Mouse (Mus musculus) kidney, embryonic 15.5 days (tissue): ENCODE results near the gene Rgl2. TPM values are rescaled to one million over a fixed set of nuclear protein-coding genes. Genes with fewer than 3 reads are reported as not detected.
"Not testable (repeated sequence)": the region's sequence is repeated elsewhere in the genome, so short reads cannot be mapped to it uniquely, and the experiment has no call there.

Experiments used
- ATAC-seq: fragments of 200-750 bp; cut with Nextera tagmentation; replicated peaks from 2 replicates; pipeline ENCODE4 v1.8.0; 2017; ENCODE audit warnings: moderate TSS enrichment; ENCODE audit not compliant: low FRiP score
- H3K27ac ChIP-seq: fragments of 300-500 bp; sonication (generic); 2 replicates; pipeline ENCODE4 v1.5.1; 2015; ENCODE audit warnings: mild to moderate bottlenecking, inconsistent platforms
- H3K27me3 ChIP-seq: fragments of 300-500 bp; sonication (generic); 2 replicates; pipeline ENCODE4 v1.6.1; 2015; ENCODE audit warnings: inconsistent platforms
- H3K36me3 ChIP-seq: fragments of 300-500 bp; sonication (generic); 2 replicates; pipeline ENCODE4 v1.6.1; 2015; ENCODE audit warnings: inconsistent platforms
- H3K4me1 ChIP-seq: fragments of 300-500 bp; sonication (generic); 2 replicates; pipeline ENCODE4 v1.6.1; 2015; ENCODE audit warnings: inconsistent platforms
- H3K4me2 ChIP-seq: fragments of 300-500 bp; sonication (generic); 2 replicates; pipeline ENCODE4 v1.6.1; 2015; ENCODE audit warnings: moderate library complexity, mild to moderate bottlenecking, inconsistent platforms
- H3K4me3 ChIP-seq: fragments of 300-500 bp; sonication (generic); replicated peaks from 2 replicates; pipeline ENCODE4 v1.5.1; 2015; ENCODE audit warnings: mild to moderate bottlenecking, inconsistent platforms
- H3K9ac ChIP-seq: fragments of 300-500 bp; sonication (generic); 2 replicates; pipeline ENCODE4 v1.6.1; 2015; ENCODE audit warnings: mild to moderate bottlenecking, inconsistent platforms
- H3K9me3 ChIP-seq: fragments of 300-500 bp; sonication (generic); replicated peaks from 2 replicates; pipeline ENCODE4 v1.6.1; 2016; ENCODE audit warnings: inconsistent platforms
- WGBS: fragments of 180-500 bp; shearing (Covaris S2); methylation state at CpG from one replicate; pipeline ENCODE4 v1.1.7; 2015; ENCODE audit warnings: mixed read lengths; 5-methylcytosine and 5-hydroxymethylcytosine counted together
- polyA plus RNA-seq: library from polyadenylated mRNA; unstranded; fragments of >200 nt; fragmentation: Nextera tagmentation; extraction: Ambion mirVana; gene quantifications from 2 replicates; pipeline ENCODE4 v1.2.1, GENCODE M21; 2015

The Rgl2 gene
- polyA plus RNA-seq, 1 experiment from 2014 or later: 34.5 TPM

DNA sequence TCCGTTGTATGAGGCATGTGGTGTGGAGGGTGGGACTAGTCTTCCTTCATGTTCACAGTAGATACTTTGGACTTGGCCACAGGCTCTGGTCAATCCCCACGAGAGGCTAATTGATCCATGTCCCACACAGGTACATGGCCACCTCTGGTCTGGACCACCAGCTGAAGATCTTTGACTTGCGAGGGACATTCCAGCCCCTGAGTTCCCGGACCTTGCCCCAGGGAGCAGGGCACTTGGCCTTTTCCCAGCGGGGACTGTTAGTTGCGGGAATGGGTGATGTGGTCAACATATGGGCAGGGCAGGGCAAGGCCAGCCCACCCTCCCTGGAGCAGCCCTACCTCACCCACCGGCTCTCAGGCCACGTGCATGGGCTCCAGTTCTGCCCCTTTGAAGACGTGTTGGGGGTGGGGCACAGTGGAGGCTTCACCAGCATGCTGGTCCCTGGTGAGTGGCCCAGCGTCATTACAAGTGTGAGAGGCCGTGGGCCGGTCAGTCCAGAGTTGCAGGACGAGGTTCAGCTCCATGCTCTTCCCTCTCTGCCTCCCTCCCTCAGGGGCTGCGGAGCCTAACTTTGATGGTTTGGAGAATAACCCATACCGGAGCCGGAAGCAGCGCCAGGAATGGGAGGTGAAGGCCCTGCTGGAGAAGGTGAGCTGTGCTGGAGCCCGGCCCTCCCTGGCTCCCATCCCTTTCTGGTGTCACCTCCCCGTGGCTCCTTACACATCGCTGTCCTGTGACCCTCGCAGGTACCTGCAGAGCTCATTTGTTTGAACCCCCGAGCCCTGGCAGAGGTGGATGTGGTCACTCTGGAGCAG, 19.0 kb downstream of the Rgl2 start:
- no peak for ATAC-seq
- H3K4me3 ChIP-seq: no peak overlapping the region
- no peak overlapping the region for H3K4me2 ChIP-seq
- no peak overlapping the region for H3K27ac ChIP-seq
- H3K9ac ChIP-seq: no peak overlapping the region
- no peaks in the 10 kb centered on the region for H3K27me3 ChIP-seq
- 84% methylated on average over 22 of the region's 22 CpGs for WGBS
- H3K36me3 ChIP-seq: peaks cover 86% of the 10 kb centered on the region
- no peaks in the 10 kb centered on the region for H3K9me3 ChIP-seq
- peaks cover 39% of the 10 kb centered on the region for H3K4me1 ChIP-seq

DNA sequence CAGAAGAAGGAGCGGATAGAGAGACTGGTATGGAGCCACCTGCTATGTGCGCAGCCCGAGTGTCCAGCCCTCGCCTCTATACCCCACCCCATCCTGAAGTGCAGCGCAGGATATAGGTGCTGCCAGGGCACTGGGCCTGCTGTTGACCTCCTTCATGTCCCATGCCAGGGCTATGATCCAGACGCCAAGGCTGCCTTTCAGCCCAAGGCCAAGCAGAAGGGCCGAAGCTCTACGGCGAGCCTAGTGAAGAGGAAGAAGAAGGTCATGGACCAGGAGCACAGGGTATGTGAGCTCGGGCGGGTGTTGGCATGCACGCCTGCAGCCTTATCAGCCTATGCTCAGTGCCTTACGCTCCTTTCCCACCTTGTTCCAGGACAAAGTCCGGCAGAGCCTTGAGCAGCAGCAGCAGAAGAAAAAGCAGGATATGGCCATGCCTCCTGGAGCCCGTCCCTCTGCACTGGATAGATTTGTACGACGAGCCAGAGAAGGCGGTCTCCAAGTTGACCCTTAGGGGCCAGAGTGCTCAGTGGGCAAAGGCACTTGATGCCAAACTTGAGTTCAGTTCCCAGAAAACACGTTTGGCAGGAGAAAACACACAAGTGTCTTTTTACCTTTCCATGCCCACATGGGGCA, 19.7 kb downstream of the Rgl2 start:
- Histone ChIP-seq H3K9me3 (no peaks in the 10 kb centered on the region), H3K4me1 (peaks cover 46% of the 10 kb centered on the region), H3K27me3 (no peaks in the 10 kb centered on the region), H3K4me3 (no peak overlapping the region), H3K36me3 (peaks cover 86% of the 10 kb centered on the region), H3K9ac (no peak overlapping the region), H3K27ac (no peak overlapping the region), H3K4me2 (no peak overlapping the region)
- no peak for ATAC-seq
- WGBS: 88% methylated on average over 19 of the region's 19 CpGs

DNA sequence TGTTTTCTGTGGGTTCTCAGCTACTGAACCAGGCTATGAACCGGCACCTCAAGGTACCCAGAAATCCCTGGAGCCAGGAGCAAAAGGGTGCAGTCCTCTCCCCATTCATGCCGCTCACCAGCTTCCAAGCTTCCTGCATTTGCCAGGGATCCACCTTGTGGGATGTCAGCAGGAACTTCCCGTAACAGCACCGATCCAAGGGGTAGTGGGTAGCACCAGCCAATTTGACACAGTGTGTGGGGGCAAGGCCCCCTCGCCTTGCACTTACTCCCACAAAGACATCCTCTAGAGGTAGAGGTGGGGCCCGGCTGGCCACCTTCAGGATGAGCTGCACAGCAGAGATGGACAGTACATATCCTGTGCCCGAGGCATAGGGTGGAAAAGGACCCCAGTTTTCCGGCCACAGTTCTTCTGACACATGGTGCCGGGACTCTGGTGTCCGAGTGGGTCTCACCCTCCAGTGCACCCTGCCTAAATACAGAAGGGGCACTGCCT, 20.8 kb downstream of the Rgl2 start:
- 73% methylated on average over 10 of the region's 10 CpGs for WGBS
- Histone ChIP-seq H3K9ac (peak overlapping the region; percentile 51; the same call in 1 of the 2 replicates), H3K27me3 (no peaks in the 10 kb centered on the region), H3K4me2 (peak overlapping the region; percentile 81), H3K36me3 (peaks cover 77% of the 10 kb centered on the region), H3K27ac (peak overlapping the region; percentile 94), H3K4me3 (peak overlapping the region; percentile 49), H3K4me1 (peaks cover 53% of the 10 kb centered on the region), H3K9me3 (no peaks in the 10 kb centered on the region)
- ATAC-seq: no peak

DNA sequence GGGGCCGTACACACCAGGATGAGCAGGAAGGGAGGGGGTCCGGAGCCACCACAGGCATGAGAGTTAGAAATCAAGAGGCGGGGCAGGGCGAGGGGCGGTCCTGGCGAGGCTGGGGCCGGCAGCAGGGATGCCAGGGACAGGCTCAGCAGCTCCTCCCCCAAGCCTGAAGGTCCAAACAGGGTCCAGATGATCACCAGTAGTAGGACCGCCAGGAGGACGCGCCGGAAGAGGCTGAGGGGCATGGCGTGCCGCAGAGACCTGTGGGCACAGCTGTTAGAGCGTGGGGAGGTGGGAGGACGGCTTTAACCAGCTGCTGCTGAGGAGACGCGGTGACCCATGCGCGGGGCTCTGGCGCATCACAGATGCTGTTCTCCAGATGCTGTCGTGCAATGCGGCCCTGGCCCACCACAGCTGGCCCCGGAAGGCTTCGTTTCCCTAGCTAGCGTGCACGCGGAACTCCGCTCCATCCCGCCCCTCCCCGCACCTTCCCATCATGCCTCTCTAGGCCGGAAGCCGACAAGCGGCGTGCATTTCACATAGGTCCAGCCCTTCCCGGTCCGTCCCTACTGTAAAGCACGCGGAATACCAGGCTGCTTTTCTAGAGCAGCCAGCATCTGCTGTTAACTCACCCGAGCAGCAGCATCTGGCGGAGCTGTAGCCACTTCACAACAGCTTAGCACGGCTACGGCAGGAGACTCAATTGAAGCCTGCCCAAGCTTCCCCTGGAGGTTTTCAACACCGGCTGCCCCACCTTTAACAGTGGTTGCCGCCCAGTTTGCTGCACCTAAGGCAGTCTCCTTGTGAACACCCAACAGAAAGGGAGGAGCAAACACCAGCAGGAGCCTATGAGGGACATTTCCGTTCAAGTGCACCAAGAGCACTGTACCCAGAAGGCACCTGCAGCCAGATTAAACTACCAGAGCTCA, 21.9 kb downstream of the Rgl2 start, which contains the start of gene B3galt4:
Gene B3galt4 (minus strand): TSS at position 468 of the 926 bp plus-strand sequence.
- peaks cover 53% of the 10 kb centered on the region for H3K4me1 ChIP-seq
- ATAC-seq: peak; percentile 82
- no peaks in the 10 kb centered on the region for H3K27me3 ChIP-seq
- WGBS: under 1% methylated on average over 45 of the region's 45 CpGs
- H3K4me2 ChIP-seq: peak within 1 kb of the TSS; percentile 81
- peak within 1 kb of the TSS; percentile 49 for H3K4me3 ChIP-seq
- peak within 1 kb of the TSS; percentile 51 for H3K9ac ChIP-seq
- no peaks in the 10 kb centered on the region for H3K9me3 ChIP-seq
- H3K36me3 ChIP-seq: peaks cover 66% of the 10 kb centered on the region
- peak within 1 kb of the TSS; percentile 94 for H3K27ac ChIP-seq

DNA sequence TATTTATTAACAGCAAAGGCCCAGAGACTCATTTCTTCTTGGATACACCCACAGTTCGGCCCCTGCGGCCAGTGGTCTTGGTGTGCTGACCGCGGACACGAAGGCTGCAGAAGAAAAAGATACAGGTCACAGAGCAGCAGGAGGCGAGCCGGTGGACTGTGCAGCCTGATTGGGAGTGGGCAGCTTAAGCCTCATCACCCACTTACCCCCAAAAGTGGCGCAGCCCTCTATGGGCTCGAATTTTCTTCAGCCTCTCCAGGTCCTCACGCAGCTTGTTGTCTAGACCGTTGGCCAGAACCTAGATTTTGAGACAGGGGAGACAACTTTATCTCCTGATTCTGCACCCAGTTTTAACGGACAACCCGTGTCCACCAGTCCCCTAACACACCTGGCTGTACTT, 22.7 kb downstream of the Rgl2 start:
- Histone ChIP-seq H3K9ac (peak overlapping the region; percentile 51), H3K4me3 (peak overlapping the region; percentile 49), H3K27ac (peak overlapping the region; percentile 94), H3K36me3 (peaks cover 60% of the 10 kb centered on the region), H3K4me1 (peaks cover 60% of the 10 kb centered on the region), H3K4me2 (peak overlapping the region; percentile 81)
- ATAC-seq, H3K27me3 ChIP-seq, H3K9me3 ChIP-seq: not testable (repeated sequence)
- 75% methylated on average over 13 of the region's 13 CpGs for WGBS

DNA sequence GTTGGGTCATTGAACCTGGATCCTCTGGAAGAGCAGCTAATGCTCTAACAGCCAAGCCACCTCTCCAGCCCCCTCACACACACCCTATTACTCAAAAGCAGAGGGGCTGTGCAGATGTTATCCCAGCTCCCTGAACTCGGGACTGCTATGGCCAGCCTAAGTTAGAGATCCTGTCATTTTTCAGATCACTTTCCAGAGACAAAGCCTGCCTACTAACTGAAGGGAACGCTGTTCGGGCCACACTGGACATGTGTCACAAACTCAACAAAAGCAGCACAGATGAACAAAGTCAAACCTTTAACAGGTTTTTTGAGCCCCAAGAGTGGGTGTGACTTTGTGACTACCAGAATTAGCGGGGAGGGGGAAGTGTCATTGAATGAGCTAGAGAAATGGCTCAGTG, 23.5 kb downstream of the Rgl2 start:
- H3K4me3 ChIP-seq: peak overlapping the region; percentile 75
- 82% methylated on average over 4 of the region's 4 CpGs for WGBS
- H3K27me3 ChIP-seq: no peaks in the 10 kb centered on the region
- H3K4me1 ChIP-seq: peaks cover 61% of the 10 kb centered on the region
- no peaks in the 10 kb centered on the region for H3K9me3 ChIP-seq
- peak overlapping the region; percentile 94 for H3K27ac ChIP-seq
- ATAC-seq: no peak
- peak overlapping the region; percentile 89; the same call in 1 of the 2 replicates for H3K9ac ChIP-seq
- H3K36me3 ChIP-seq: peaks cover 54% of the 10 kb centered on the region
- H3K4me2 ChIP-seq: peak overlapping the region; percentile 86

DNA sequence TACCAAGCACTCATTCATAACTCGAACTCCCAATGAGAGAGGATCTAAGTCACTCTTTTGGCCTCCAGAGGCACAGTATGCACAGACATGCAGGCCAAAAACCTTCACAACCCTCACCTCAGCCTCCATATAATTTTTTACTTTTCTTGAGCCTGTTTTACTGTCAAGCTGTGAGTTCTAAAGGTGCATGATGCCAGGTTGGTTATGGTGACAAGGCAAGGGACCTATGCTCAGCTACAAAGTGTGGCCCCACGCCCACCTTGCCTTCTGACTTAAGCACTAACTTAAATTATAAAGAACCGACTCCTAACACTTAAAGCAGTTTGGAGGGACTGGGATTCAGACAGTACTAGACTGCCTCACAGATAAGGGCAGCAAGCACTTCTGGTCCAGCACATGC, 24.0 kb downstream of the Rgl2 start:
- H3K4me2 ChIP-seq: peak overlapping the region; percentile 86
- peak overlapping the region; percentile 75 for H3K4me3 ChIP-seq
- H3K9ac ChIP-seq: peak overlapping the region; percentile 89; the same call in 1 of the 2 replicates
- no peaks in the 10 kb centered on the region for H3K27me3 ChIP-seq
- WGBS: 84% methylated on average over 3 of the region's 3 CpGs
- no peaks in the 10 kb centered on the region for H3K9me3 ChIP-seq
- peaks cover 54% of the 10 kb centered on the region for H3K36me3 ChIP-seq
- ATAC-seq: no peak
- peak overlapping the region; percentile 94 for H3K27ac ChIP-seq
- H3K4me1 ChIP-seq: peaks cover 61% of the 10 kb centered on the region

DNA sequence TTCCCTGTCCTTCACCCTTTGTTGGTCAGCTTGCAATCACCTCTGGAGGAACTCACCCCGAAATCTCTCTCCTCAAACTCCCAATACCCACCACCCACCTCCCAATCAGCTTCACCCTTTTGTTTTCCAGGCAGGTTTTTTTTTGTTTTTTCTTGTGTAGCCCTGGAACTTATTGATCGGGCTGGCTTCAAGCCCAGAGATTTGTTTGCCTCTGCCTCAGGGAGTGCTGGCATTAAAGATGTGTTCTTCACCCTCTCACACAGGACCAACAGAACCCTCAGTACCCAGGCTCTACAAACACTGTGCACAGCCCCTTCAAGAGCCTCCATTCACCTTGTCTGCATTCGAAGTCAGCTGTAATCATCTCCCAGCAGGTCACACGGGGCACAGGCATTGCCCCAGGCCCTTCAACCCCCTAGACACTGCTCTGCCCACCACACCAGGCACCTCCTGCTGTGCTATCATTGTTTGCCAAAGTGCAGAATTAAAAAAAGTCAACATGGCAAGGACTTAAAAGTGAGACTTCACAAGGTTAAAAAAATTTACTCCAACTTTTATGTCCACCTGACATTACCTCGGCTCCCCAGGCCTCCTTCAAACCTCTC, 24.7 kb downstream of the Rgl2 start:
- no peak for ATAC-seq
- H3K27me3 ChIP-seq: no peaks in the 10 kb centered on the region
- H3K4me2 ChIP-seq: peak overlapping the region; percentile 86
- no peaks in the 10 kb centered on the region for H3K9me3 ChIP-seq
- H3K36me3 ChIP-seq: peaks cover 54% of the 10 kb centered on the region
- peak overlapping the region; percentile 75 for H3K4me3 ChIP-seq
- peaks cover 61% of the 10 kb centered on the region for H3K4me1 ChIP-seq
- H3K9ac ChIP-seq: peak overlapping the region; percentile 89
- 42% methylated on average over 5 of the region's 5 CpGs for WGBS
- H3K27ac ChIP-seq: peak overlapping the region; percentile 94

DNA sequence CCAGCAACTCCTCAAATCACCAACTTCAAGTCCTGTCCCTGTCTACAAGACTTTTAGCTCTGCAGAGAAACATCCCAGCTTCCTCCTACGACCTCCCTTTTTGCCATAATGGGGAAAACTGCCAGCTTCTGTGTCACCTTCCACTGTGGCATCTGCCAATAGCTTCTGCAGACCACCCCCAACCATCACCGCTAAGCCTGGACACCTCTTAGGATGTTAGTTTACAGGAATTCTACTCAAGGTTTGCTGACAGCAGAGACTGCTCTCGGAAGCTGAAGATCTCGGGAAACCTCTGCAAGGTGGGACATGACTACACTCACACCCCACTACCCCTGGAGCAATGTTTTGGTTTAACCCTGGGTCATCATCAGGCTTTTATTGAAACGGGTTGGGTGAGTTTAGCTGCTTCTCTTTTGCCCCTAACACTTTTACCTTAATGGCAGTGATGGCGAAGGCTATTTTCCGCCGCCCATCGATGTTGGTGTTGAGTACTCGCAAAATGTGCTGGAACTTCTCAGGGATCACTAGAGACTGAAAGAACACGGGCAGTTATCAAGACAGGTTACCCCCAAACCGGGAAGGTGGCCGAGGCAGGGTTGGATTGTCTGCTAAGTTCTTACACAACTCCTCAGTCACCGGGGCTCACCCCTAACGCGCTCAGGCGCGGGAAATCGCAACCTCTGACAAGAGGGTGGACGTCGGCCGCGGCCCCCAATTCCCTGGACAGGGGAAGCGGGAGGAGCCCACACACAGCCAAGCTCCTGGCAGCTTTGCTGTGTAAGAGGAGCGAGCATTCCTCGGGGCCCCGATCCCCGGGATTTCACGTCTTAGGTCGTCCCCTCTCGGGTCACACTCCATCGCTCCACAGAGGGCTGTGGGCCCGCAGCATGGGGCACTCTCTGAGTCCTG, 25.6 kb downstream of the Rgl2 start:
- H3K27ac ChIP-seq: peak overlapping the region; percentile 94
- no peaks in the 10 kb centered on the region for H3K9me3 ChIP-seq
- H3K4me3 ChIP-seq: peak overlapping the region; percentile 75
- under 1% methylated on average over 33 of the region's 33 CpGs for WGBS
- H3K27me3 ChIP-seq: no peaks in the 10 kb centered on the region
- peak overlapping the region; percentile 89 for H3K9ac ChIP-seq
- H3K4me1 ChIP-seq: peaks cover 56% of the 10 kb centered on the region
- H3K4me2 ChIP-seq: peak overlapping the region; percentile 86
- H3K36me3 ChIP-seq: peaks cover 54% of the 10 kb centered on the region
- no peak; the same call in 1 of the 2 replicates for ATAC-seq

DNA sequence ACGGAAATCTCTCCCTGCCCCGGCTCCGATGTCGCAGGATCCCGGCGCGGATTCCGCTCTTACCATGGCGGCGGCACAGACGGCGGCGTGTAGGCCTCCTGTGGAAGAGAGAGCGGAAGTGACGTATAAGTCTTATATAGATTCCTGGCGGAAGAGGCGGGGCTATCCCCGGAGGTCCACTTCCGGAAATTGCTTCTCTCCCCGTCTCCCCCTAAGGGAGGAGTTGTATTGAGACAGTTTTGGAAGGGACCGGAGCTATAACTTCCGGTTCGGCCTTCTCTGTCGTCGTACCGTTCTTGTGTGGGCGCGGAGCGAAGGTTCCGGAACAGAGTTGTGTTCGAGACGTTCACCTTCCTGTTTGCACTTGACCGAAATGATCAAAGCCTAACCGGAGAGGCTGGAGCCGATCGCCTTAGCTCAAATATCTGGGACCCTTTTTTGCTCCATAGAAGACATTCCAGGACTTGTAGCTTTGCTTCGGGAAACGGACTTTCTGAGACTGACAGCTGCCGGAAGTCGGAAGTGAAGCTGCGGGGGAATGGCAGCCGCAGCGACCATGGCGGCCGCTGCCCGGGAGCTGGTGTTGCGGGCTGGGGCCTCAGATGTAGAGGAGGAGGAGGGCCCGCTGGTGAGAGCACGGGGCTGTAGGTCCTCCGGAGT, 26.3 kb downstream of the Rgl2 start, which contains the start of the genes Vps52 and Rps18:
Gene Vps52 (plus strand): TSS at position 258 of the 660 bp plus-strand sequence.
Gene Rps18 (minus strand): TSS at position 447 of the 660 bp plus-strand sequence.
- WGBS: under 1% methylated on average over 50 of the region's 50 CpGs
- Histone ChIP-seq H3K36me3 (peaks cover 57% of the 10 kb centered on the region), H3K4me3 (peak within 1 kb of the TSS; percentile 75), H3K27me3 (no peaks in the 10 kb centered on the region), H3K4me1 (peaks cover 48% of the 10 kb centered on the region), H3K9ac (peak within 1 kb of the TSS; percentile 89), H3K27ac (peak within 1 kb of the TSS; percentile 94), H3K9me3 (no peaks in the 10 kb centered on the region), H3K4me2 (peak within 1 kb of the TSS; percentile 86)
- peak; percentile 78 for ATAC-seq
